Mouse (Mus musculus) Patski (cell line): ENCODE results near the gene Clec18a. TPM values are rescaled to one million over a fixed set of nuclear protein-coding genes. Genes with fewer than 3 reads are reported as not detected.
A peak's percentile ranks its signal among the peaks of the same experiment; 100 is the strongest.
"Not testable (repeated sequence)": the region's sequence is repeated elsewhere in the genome, so short reads cannot be mapped to it uniquely, and the experiment has no call there.

Experiments used
- ATAC-seq: fragments of 100-300 bp; one replicate; pipeline ENCODE4 v1.8.0; 2021
- CTCF ChIA-PET: fragments of 350-600 bp; sonication (Branson Sonifier 250); formaldehyde crosslinking; loops from one replicate; lab custom pipeline; 2022; ENCODE audit warnings: inconsistent platforms; lab: Charles Lee
- POLR2A ChIA-PET: fragments of 350-600 bp; sonication (Branson Sonifier 250); formaldehyde crosslinking; loops from one replicate; lab custom pipeline; 2022; ENCODE audit warnings: antibody characterized with exemption, inconsistent platforms; lab: Charles Lee
- DNase-seq: peaks from one replicate; pipeline ENCODE4 v3.0.0-alpha.2; 2011; ENCODE audit warnings: low read depth, low spot score
- H3K27me3 ChIP-seq: fragments of 371-371 bp; one replicate; pipeline ENCODE4 v1.5.1; 2021
- CTCF ChIP-seq: fragments of 100-300 bp; IDR thresholded peaks from one replicate; pipeline ENCODE4 v1.5.1; 2021
- in situ Hi-C: fragments of 300-500 bp; cut with MboI; formaldehyde crosslinking; loops from 3 replicates; pipeline ENCODE4 v1.11.1; 2018; ENCODE audit warnings: low pct_unique_long_range_greater_than_20kb, mixed read lengths
- polyA plus RNA-seq: library from polyadenylated mRNA; unstranded; gene quantifications from one replicate; pipeline ENCODE4 v1.2.3, GENCODE M21; 2021

Clec18a gene
- polyA plus RNA-seq, 1 experiment from 2014 or later, result 8.3 TPM

- peak; percentile 54 for DNase-seq
- peak; percentile 68 for ATAC-seq
- H3K27me3 ChIP-seq, result no peaks in the 10 kb centered on the region
- POLR2A ChIA-PET, result interaction anchor here (1.4 kb wide), 1 partner anchor 25 kb away, joined by 5 read pairs; the partner anchor contains the start of gene Exosc6
- TF ChIP-seq CTCF, result no peak
- in situ Hi-C loops, result loop anchor here (10.0 kb wide), 1 partner anchor 337 kb away; no protein-coding TSS in a partner anchor
- CTCF ChIA-PET, result interaction anchor here (1.0 to 5.2 kb wide), 2 partner anchors 9 to 26 kb away, joined by 3 to 22 read pairs; partner anchors contain the start of genes Clec18a and Exosc6
Observed at GRCm38 (mm10) chr8:111081580-111082258, 10.5 kb downstream of the Clec18a start.

- no peak for DNase-seq
Observed at GRCm38 (mm10) chr8:111079861-111080271, 12.4 kb downstream of the Clec18a start.

GRCm38 (mm10) chr8:111079461-111079860 lies 12.8 kb downstream of the Clec18a start:
- no peak for TF ChIP-seq CTCF
- POLR2A ChIA-PET, result interaction anchor here (1.3 kb wide), 1 partner anchor 52 kb away, joined by 3 read pairs; no protein-coding TSS in a partner anchor
- DNase-seq, result no peak
- no peak for ATAC-seq
- no peaks in the 10 kb centered on the region for H3K27me3 ChIP-seq
- in situ Hi-C loops, result no loop called here
- CTCF ChIA-PET, result interaction anchor here (1.0 to 5.2 kb wide), 3 partner anchors 12 to 43 kb away, joined by 3 to 22 read pairs (median 6); partner anchors contain the start of genes Clec18a and Exosc6

More at GRCm38 (mm10) chr8:111079861-111080271, 12.4 kb downstream of the Clec18a start:
- ATAC-seq, result peak; percentile 36
- ChIA-PET CTCF (interaction anchor here (0.9 to 5.2 kb wide), 4 partner anchors 9 to 43 kb away, joined by 3 to 22 read pairs (median 5); partner anchors contain the start of genes Clec18a and Exosc6), POLR2A (interaction anchor here (0.7 to 1.3 kb wide), 3 partner anchors 11 to 53 kb away, joined by 3 to 9 read pairs (median 3); partner anchors contain the start of gene Exosc6)
- no peaks in the 10 kb centered on the region for H3K27me3 ChIP-seq
- TF ChIP-seq CTCF, result no peak
- in situ Hi-C loops, result loop anchor here (10.0 kb wide), 1 partner anchor 335 kb away; no protein-coding TSS in a partner anchor

- no peak for TF ChIP-seq CTCF
- in situ Hi-C loops, result no loop called here
- H3K27me3 ChIP-seq, result no peaks in the 10 kb centered on the region
- ATAC-seq, result no peak
- no peak for DNase-seq
- POLR2A ChIA-PET, result interaction anchor here (0.8 kb wide), 1 partner anchor 20 kb away, joined by 3 read pairs; the partner anchor contains the start of gene Exosc6
- CTCF ChIA-PET, result interaction anchor here (1.3 kb wide), 1 partner anchor 14 kb away, joined by 5 read pairs; no protein-coding TSS in a partner anchor
Observed at GRCm38 (mm10) chr8:111075926-111076325, 16.3 kb downstream of the Clec18a start.

GRCm38 (mm10) chr8:111068660-111069059 lies 23.6 kb downstream of the Clec18a start:
- peaks cover 10% of the 10 kb centered on the region for H3K27me3 ChIP-seq
- POLR2A ChIA-PET, CTCF ChIA-PET, ATAC-seq, DNase-seq, in situ Hi-C loops: not testable (repeated sequence)

- ChIA-PET CTCF (interaction anchor here (1.2 kb wide), 1 partner anchor 11 kb away, joined by 3 read pairs; the partner anchor contains the start of gene Exosc6), POLR2A (no interaction called here)
- ATAC-seq, result no peak
- in situ Hi-C loops, result no loop called here
- TF ChIP-seq CTCF, result no peak
- no peak for DNase-seq
- H3K27me3 ChIP-seq, result peaks cover 10% of the 10 kb centered on the region
Observed at GRCm38 (mm10) chr8:111067439-111067838, 24.8 kb downstream of the Clec18a start.

GRCm38 (mm10) chr8:111066308-111066707 lies 25.9 kb downstream of the Clec18a start:
- TF ChIP-seq CTCF, result no peak
- H3K27me3 ChIP-seq, result peaks cover 10% of the 10 kb centered on the region
- in situ Hi-C loops, result no loop called here

GRCm38 (mm10) chr8:111062893-111063292 lies 29.3 kb downstream of the Clec18a start:
- ATAC-seq, result no peak
- no peak for TF ChIP-seq CTCF
- in situ Hi-C loops, result no loop called here
- no peak for DNase-seq
- ChIA-PET CTCF (no interaction called here), POLR2A (interaction anchor here (0.6 kb wide), 1 partner anchor 94 kb away, joined by 7 read pairs; no protein-coding TSS in a partner anchor)
- peaks cover 10% of the 10 kb centered on the region for H3K27me3 ChIP-seq

More at GRCm38 (mm10) chr8:111066308-111066707, 25.9 kb downstream of the Clec18a start:
- DNase-seq (no peak), ATAC-seq (no peak)
- CTCF ChIA-PET, result interaction anchor here (1.2 to 1.3 kb wide), 2 partner anchors 9 to 10 kb away, joined by 3 to 4 read pairs; partner anchors contain the start of gene Exosc6
- POLR2A ChIA-PET, result no interaction called here

GRCm38 (mm10) chr8:111062072-111062757 lies 30.0 kb downstream of the Clec18a start:
- no peak for DNase-seq
- H3K27me3 ChIP-seq, result peaks cover 10% of the 10 kb centered on the region
- POLR2A ChIA-PET, result no interaction called here
- TF ChIP-seq CTCF, result no peak
- in situ Hi-C loops, result no loop called here
- no peak for ATAC-seq
- CTCF ChIA-PET, result no interaction called here

GRCm38 (mm10) chr8:111061688-111062071 lies 30.5 kb downstream of the Clec18a start:
- in situ Hi-C loops, result no loop called here
- DNase-seq (no peak), ATAC-seq (no peak)
- peaks cover 10% of the 10 kb centered on the region for H3K27me3 ChIP-seq
- no peak for TF ChIP-seq CTCF
- CTCF ChIA-PET, result no interaction called here
- POLR2A ChIA-PET, result no interaction called here
